Mouse (Mus musculus) ES-Bruce4 (cell line): ENCODE data around the gene Cuta.

ENCODE experiments used
- CTCF ChIP-seq: IDR thresholded peaks from one replicate; pipeline ENCODE4 v1.8.1; 2011; ENCODE audit warnings: low read depth, low read length
- EP300 ChIP-seq: IDR thresholded peaks from 2 replicates; pipeline ENCODE4 v1.6.1; 2011; ENCODE audit warnings: low read depth, low read length; ENCODE audit not compliant: insufficient read depth

DNA sequence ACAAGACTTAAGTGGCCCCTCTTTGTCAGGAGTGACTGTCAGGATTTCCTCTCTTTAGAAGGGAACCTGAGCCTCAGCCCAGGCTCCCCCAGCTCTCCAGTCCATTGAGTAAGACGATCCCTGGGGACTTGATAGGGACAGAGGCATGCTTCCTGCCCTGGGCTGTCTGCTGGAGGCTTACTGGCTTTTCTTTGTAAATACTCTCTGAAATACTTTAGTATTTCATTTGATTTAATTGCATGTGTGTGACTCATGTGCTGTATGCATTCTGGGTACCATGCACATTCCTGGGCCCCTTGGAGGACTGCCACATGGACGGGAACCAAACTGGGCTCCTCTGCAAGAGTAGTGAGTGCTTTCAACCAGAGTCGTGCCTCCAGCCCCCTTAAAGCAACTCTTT, 51.4 kb downstream of the Cuta start:
- TF ChIP-seq EP300 (no peak), CTCF (no peak)
